Mouse (Mus musculus) heart, embryonic 14.5 days (tissue): ENCODE data around the gene Itga9. TPM values are rescaled to one million over a fixed set of nuclear protein-coding genes. Genes with fewer than 3 reads are reported as not detected.

Experiments
- ATAC-seq: fragments of 200-750 bp; cut with Nextera tagmentation; 2 replicates; pipeline ENCODE4 v1.8.0; 2017; ENCODE audit warnings: low read depth, moderate TSS enrichment; ENCODE audit not compliant: insufficient number of reproducible peaks, insufficient read depth, low FRiP score
- H3K27ac ChIP-seq, 2 experiments: fragments of 200-500 bp in 1 of 2; fragments of 300-500 bp in 1 of 2; sonication (generic) in 1 of 2; replicated peaks in 1 of 2; 2 replicates each; pipeline ENCODE4 v1.5.1; 2012 to 2014; ENCODE audit warnings: low read depth in 2 of 2, low read length in 2 of 2, control low read depth in 1 of 2, mild to moderate bottlenecking in 1 of 2, mixed read lengths in 1 of 2; ENCODE audit not compliant: control insufficient read depth in 1 of 2, insufficient read depth in 1 of 2
- H3K27me3 ChIP-seq: fragments of 300-500 bp; sonication (generic); 2 replicates; pipeline ENCODE4 v1.6.1; 2014; ENCODE audit warnings: mild to moderate bottlenecking, low read length, control low read depth; ENCODE audit not compliant: control insufficient read depth, insufficient read depth
- H3K36me3 ChIP-seq: fragments of 300-500 bp; sonication (generic); 2 replicates; pipeline ENCODE4 v1.6.1; 2014; ENCODE audit warnings: mild to moderate bottlenecking, control low read depth, low read length, mixed read lengths; ENCODE audit not compliant: control insufficient read depth, insufficient read depth
- H3K4me1 ChIP-seq, 2 experiments: fragments of 200-500 bp in 1 of 2; fragments of 300-500 bp in 1 of 2; sonication (generic) in 1 of 2; 2 replicates each; pipeline ENCODE4 v1.6.1; 2012 to 2014; ENCODE audit warnings: low read length in 2 of 2, control low read depth in 1 of 2, mixed read lengths in 1 of 2; ENCODE audit not compliant: control insufficient read depth in 2 of 2, insufficient read depth in 2 of 2
- H3K4me2 ChIP-seq: fragments of 300-500 bp; sonication (generic); 2 replicates; pipeline ENCODE4 v1.6.1; 2014; ENCODE audit warnings: mild to moderate bottlenecking, low read length
- H3K4me3 ChIP-seq, 2 experiments: fragments of 200-500 bp in 1 of 2; fragments of 300-500 bp in 1 of 2; sonication (generic) in 1 of 2; 2 replicates each; pipeline ENCODE4 v1.5.1; 2012 to 2014; ENCODE audit warnings: low read length in 2 of 2, mild to moderate bottlenecking in 2 of 2, control low read depth in 1 of 2, low read depth in 1 of 2, moderate library complexity in 1 of 2; ENCODE audit not compliant: control insufficient read depth in 1 of 2, insufficient read depth in 1 of 2
- H3K9ac ChIP-seq: fragments of 300-500 bp; sonication (generic); 2 replicates; pipeline ENCODE4 v1.6.1; 2014; ENCODE audit warnings: mild to moderate bottlenecking, low read length
- H3K9me3 ChIP-seq: fragments of 300-500 bp; sonication (generic); 2 replicates; pipeline ENCODE4 v1.6.1; 2016; ENCODE audit warnings: low read length, control low read depth; ENCODE audit not compliant: control insufficient read depth
- WGBS: fragments of 180-500 bp; shearing (Covaris S2); extraction: QIAGEN DNeasy Blood & Tissue Kit; methylation state at CpG from one replicate; pipeline ENCODE4 v1.1.7; 2014; 5-methylcytosine and 5-hydroxymethylcytosine counted together
- polyA plus RNA-seq: library from polyadenylated mRNA; unstranded; fragments of >200 nt; fragmentation: Nextera tagmentation; extraction: Ambion mirVana; gene quantifications from 2 replicates; pipeline ENCODE4 v1.2.1, GENCODE M21; 2014

Gene Itga9
- polyA plus RNA-seq, 1 experiment from 2014 or later: 15.2 TPM

DNA sequence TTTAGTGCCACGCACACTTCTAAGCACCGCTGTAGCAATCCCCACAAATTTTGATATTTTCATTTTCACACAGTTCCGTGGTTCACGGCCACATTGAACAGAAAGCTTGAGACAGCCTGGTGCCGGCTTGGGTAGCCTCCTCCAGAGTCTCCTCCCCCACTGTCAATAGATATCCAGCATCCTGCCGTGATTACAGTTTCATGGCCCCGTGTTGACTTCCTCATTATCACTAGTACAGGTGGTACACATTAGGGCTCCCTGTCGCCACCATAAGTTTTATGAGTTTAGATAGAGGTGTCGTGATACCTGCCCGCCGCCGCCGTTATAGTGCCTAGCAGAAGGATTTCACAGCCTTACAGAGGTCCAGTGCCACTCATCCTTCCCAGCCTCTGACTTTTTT is 328.6 kb downstream of the Itga9 start:
- Histone ChIP-seq H3K27ac (no peak overlapping the region), H3K9ac (no peak overlapping the region), H3K27me3 (no peaks in the 10 kb centered on the region), H3K36me3 (no peaks in the 10 kb centered on the region), H3K4me2 (no peak overlapping the region), H3K9me3 (no peaks in the 10 kb centered on the region), H3K4me3 (no peak overlapping the region), H3K4me1 (peaks cover 22 to 37% of the 10 kb centered on the region in 2 experiments)
- WGBS: 63% methylated on average over 13 of the region's 13 CpGs
- ATAC-seq: no peak

DNA sequence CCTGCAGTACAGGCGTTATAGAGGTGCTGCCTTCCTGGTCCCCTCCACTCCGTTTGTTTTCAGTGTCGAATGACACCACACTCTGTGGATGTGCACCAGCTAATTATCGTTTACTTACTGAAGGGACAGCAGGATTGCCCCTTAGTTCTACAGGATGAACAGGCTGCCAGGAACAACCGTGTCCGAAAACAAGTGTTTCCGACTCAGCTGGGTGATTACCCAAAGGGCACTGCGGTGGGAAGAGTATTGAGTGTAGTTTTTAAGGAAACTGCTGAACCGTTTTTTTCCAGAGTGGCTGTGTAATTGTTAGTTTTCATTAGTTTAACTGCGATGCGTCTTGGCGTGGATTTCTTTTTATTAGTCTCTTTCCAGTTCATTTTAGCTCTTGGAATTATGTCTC is 329.6 kb downstream of the Itga9 start:
- Histone ChIP-seq H3K9me3 (no peaks in the 10 kb centered on the region), H3K27ac (no peak overlapping the region), H3K36me3 (no peaks in the 10 kb centered on the region), H3K4me1 (peaks cover 25 to 46% of the 10 kb centered on the region in 2 experiments), H3K9ac (no peak overlapping the region), H3K4me2 (no peak overlapping the region), H3K4me3 (no peak overlapping the region), H3K27me3 (no peaks in the 10 kb centered on the region)
- ATAC-seq: no peak
- 71% methylated on average over 12 of the region's 12 CpGs for whole genome bisulfite sequencing

DNA sequence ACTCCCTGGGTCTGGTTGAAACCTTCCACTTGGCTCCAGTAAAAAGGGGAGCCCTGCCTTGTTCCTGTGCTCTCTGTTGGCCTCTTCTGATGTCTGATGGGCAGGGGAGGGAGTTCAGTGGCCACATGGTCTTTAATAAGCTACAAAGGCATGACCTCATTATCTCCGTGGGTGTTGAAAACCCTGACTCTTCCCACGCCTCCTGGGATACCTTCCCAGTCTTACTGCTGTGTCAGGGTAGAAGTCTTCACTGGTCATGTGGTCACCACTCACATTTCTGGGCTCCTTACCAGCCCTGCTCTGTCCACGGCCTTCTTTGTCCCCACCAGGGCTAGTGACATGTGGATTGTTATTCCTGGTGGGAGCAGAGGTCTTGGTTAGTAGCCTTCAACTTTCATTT is 331.0 kb downstream of the Itga9 start:
- Histone ChIP-seq H3K4me3 (no peak overlapping the region), H3K4me2 (no peak overlapping the region), H3K4me1 (peaks cover 25 to 57% of the 10 kb centered on the region in 2 experiments), H3K9ac (no peak overlapping the region), H3K27ac (no peak overlapping the region), H3K9me3 (no peaks in the 10 kb centered on the region), H3K27me3 (no peaks in the 10 kb centered on the region), H3K36me3 (no peaks in the 10 kb centered on the region)
- WGBS: 16% methylated on average over 3 of the region's 3 CpGs
- no peak for ATAC-seq

- no peaks in the 10 kb centered on the region for H3K9me3 ChIP-seq
- H3K4me1 ChIP-seq: peaks cover 26 to 59% of the 10 kb centered on the region in 2 experiments
Observed at GRCm38 (mm10) chr9:118939410-118939809, 332.9 kb downstream of the Itga9 start.

GRCm38 (mm10) chr9:118939831-118940230 is 333.3 kb downstream of the Itga9 start:
- ATAC-seq: no peak
- Histone ChIP-seq H3K9ac (no peak overlapping the region), H3K27ac (0 out of 4 replicates have a peak overlapping the region, but pooled peaks of 1 of the 2 experiments have one; percentile 33), H3K27me3 (no peaks in the 10 kb centered on the region), H3K4me3 (no peak overlapping the region), H3K4me2 (no peak overlapping the region), H3K4me1 (peaks cover 24 to 61% of the 10 kb centered on the region in 2 experiments), H3K9me3 (no peaks in the 10 kb centered on the region), H3K36me3 (no peaks in the 10 kb centered on the region)
- WGBS: 87% methylated on average over 12 of the region's 12 CpGs

More at GRCm38 (mm10) chr9:118939410-118939809, 332.9 kb downstream of the Itga9 start:
- Histone ChIP-seq H3K4me3 (no peak overlapping the region), H3K36me3 (no peaks in the 10 kb centered on the region), H3K27me3 (no peaks in the 10 kb centered on the region), H3K27ac (no peak overlapping the region), H3K4me2 (no peak overlapping the region), H3K9ac (no peak overlapping the region)
- no peak for ATAC-seq
- WGBS: 55% methylated on average over 13 of the region's 13 CpGs

DNA sequence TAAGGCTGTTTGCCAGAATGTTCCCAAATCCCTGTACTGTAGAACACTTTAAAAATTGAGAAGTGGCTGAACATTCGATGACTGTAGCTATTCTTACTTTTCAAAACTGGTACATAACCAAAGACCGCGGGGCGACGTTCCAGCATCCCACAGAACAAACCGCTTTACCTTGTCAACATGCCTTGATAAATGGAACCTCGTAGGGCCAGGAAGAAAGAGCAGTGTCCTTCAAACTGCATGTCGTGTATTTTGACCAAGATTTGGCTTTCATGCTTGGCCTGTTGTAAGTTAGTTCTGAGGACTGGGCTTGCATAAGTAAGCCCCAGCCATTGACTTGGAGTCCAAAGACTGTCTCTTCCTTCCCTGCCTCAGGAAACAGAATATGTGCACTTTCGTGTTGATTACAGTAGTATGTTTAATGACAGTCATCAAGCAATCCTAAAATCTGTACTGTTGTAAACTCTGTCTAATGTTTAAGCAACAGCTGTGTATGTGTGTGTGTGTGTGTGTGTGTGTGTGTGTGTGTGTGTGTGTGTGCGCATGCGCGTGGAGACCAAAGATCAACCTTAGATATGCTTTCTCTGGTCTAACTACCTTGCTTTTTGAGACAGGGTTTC is 334.2 kb downstream of the Itga9 start:
- WGBS: 63% methylated on average over 12 of the region's 12 CpGs
- H3K9ac ChIP-seq: no peak overlapping the region
- no peak overlapping the region for H3K4me2 ChIP-seq
- H3K4me1 ChIP-seq: peaks cover 24 to 56% of the 10 kb centered on the region in 2 experiments
- H3K27ac ChIP-seq: peak overlapping the region; percentile 9 to 37; a peak in 1 of 4 replicates
- H3K27me3 ChIP-seq: no peaks in the 10 kb centered on the region
- no peak overlapping the region for H3K4me3 ChIP-seq
- ATAC-seq: no peak
- H3K36me3 ChIP-seq: no peaks in the 10 kb centered on the region
- H3K9me3 ChIP-seq: no peaks in the 10 kb centered on the region

- ATAC-seq: no peak
- no peaks in the 10 kb centered on the region for H3K36me3 ChIP-seq
- no peak overlapping the region for H3K4me3 ChIP-seq
- H3K27me3 ChIP-seq: no peaks in the 10 kb centered on the region
- no peak overlapping the region for H3K4me2 ChIP-seq
- no peaks in the 10 kb centered on the region for H3K9me3 ChIP-seq
- no peak overlapping the region for H3K9ac ChIP-seq
- WGBS: 55% methylated on average over 4 of the region's 4 CpGs
- peaks cover 20 to 47% of the 10 kb centered on the region in 2 experiments for H3K4me1 ChIP-seq
- H3K27ac ChIP-seq: no peak overlapping the region
Observed at GRCm38 (mm10) chr9:118942030-118942429, 335.5 kb downstream of the Itga9 start.

- H3K36me3 ChIP-seq: no peaks in the 10 kb centered on the region
- 0 out of 2 replicates have a peak overlapping the region, but pooled peaks have one; percentile 14 for H3K4me2 ChIP-seq
- H3K4me3 ChIP-seq: no peak overlapping the region
- no peaks in the 10 kb centered on the region for H3K9me3 ChIP-seq
- 46% methylated on average over 5 of the region's 5 CpGs for WGBS
- no peak overlapping the region for H3K27ac ChIP-seq
- H3K9ac ChIP-seq: no peak overlapping the region; the same call in 1 of the 2 replicates
- no peaks in the 10 kb centered on the region for H3K27me3 ChIP-seq
- H3K4me1 ChIP-seq: peaks cover 15 to 49% of the 10 kb centered on the region in 2 experiments
- ATAC-seq: no peak
Observed at GRCm38 (mm10) chr9:118943941-118944340, 337.5 kb downstream of the Itga9 start.
